Mouse (Mus musculus): ENCODE measurements around the gene Tmem259.

Gene Tmem259

GRCm38 (mm10) chr10:79934794-79935569, 49.1 kb downstream of the Tmem259 start:
- peak; percentile 6 for DNase-seq (ENCODE audit: low read depth)

DNA sequence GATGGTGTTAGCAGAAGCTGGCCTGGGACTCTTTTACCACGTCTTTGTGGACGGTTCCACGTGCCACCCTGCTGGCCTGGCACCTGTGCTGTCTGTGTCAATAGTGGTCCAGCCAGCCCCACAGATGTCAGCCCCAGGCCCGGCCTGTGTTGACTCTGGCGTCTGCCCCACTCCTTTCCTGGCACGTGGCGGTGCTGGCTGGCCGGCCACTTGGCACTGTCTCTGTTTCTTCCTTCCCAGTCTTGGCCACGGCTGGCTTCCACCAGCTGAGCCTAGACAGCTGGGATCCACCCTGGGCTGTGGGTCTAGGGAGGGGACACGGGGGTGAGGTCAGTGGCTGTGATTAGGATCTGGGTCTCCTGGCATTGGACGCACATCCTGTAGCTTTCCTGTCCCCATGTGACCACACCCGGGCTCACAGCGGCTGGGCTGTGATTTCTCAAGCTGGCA, 49.8 kb downstream of the Tmem259 start:
- no peak for DNase-seq (ENCODE audit: low read depth)

DNA sequence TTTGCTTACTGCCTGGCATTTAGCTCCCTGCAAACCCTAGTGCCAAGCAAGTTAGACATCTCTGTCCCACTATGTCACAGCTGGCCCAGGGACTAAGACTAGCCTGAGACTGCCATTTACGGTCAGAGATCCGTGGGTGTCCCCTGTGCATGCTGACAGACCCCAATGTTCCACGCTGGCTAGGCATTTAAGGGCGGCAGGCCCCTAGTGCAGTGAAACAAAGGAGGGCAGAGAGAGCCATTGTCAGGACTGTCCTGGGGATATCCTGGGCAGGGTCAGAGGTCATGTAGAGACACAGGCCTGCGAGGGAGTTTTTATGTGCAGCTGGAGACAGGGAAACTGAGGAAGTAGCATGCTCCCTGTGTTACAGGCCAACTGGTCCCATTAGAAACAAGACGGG, 50.3 kb downstream of the Tmem259 start:
- no peak for DNase-seq (ENCODE audit: low read depth)

DNA sequence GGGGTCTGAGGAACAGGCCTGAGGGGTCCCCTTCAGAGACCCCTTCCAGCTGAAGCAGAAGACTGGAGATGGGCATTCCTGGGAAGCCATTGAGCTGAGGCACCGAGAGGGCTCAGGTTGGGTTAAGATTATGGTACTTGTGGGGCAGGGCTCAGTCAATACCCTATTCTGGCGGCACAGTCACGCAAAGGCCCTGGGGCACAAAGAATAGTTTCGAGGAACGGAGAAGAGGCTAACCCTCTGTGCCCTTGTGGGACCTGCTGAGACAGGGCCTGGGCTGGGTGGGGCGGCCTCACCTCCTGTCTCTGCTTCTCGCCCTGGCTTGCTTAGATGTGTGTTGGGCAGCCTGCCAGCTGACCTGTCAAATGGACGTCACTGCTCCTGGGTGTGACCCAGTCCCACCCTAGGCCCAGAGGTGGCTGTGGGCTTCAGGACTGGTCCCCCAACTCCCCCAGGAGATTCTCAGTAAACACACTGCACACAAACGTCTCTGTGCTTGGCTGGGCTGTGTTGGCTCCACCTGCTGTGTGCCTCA, 50.9 kb downstream of the Tmem259 start:
- DNase-seq (ENCODE audit: low read depth): no peak

GRCm38 (mm10) chr10:79932736-79933135, 51.4 kb downstream of the Tmem259 start:
- DNase-seq (ENCODE audit: low read depth): no peak

DNA sequence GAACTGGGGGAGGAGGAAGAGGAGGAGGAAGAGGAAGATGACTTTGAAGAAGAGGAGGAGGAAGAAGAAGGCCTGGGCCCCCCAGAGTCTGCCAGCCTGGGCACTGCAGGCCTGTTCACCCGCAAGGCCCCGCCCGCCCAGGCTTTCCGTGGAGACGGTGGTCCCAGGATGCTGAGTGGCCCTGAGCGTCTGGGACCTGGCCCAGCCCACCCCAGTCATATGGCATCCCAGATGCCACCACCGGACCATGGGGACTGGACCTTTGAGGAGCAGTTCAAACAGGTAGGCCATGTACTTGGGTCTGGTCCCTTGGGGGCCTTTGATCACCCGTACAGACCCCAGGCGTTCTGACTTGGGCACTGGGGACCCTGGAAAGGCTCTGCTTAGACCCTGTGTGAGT, 52.3 kb downstream of the Tmem259 start:
- DNase-seq (ENCODE audit: low read depth): no peak

- DNase-seq (ENCODE audit: low read depth): no peak
These were observed 53.3 kb downstream of the Tmem259 start for GRCm38 (mm10) chr10:79930826-79931186.

GRCm38 (mm10) chr10:79929967-79930825, 53.9 kb downstream of the Tmem259 start:
- DNase-seq (ENCODE audit: low read depth): peak; percentile 10

DNA sequence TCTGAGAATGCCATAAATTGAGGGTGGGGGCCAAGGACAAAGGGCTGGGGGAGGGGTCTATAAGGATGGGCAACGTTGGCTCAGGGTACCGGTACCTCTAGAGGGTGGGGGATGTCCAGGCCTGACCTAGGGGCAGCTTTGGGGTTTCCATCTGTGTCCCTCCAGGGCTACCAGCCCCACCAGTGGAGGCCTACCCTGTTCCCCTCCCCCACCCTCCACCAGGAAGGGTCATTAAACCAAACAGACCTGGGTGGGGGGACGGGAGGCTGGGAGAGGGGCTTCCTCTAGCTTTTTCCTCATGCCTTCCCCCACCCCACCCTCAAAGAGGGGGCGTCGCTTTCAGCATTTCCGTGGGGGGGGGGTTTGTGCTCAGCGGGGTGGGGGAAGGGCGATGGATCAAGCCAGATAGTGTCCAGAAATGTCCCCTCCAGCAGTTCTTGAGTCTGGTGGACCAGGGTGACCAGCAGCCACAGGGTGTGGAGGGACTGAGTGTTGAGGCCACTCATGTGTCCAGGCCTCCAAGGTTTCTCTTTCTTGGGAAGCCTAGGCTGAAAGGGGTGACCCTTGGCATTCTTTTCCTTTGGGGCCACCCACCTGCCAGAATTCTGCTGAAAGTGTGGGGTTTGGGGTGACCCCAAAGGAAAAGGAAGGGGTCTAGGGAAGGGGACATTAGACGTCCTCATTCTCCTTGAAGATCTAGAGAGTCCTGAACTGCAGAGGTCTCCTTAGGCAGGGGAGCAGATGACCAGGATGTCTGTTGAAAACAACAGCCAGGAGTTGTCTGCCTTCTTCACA, 55.0 kb downstream of the Tmem259 start:
- peak; percentile 10 for DNase-seq (ENCODE audit: low read depth)

- peak; percentile 60 for DNase-seq (ENCODE audit: low read depth)
These were observed 56.0 kb downstream of the Tmem259 start for GRCm38 (mm10) chr10:79928030-79928694.

GRCm38 (mm10) chr10:79927324-79928029, 56.7 kb downstream of the Tmem259 start:
- peak; percentile 76 for DNase-seq (ENCODE audit: low read depth)

GRCm38 (mm10) chr10:79926491-79927323, 57.4 kb downstream of the Tmem259 start, which contains the start of gene Arid3a:
TSS of gene Arid3a (plus strand) at chr10:79927043.
- DNase-seq (ENCODE audit: low read depth): peak; percentile 95

- peak; percentile 71 for DNase-seq (ENCODE audit: low read depth)
These were observed 58.2 kb downstream of the Tmem259 start for GRCm38 (mm10) chr10:79925785-79926490.

- DNase-seq (ENCODE audit: low read depth): peak; percentile 97
These were observed 58.9 kb downstream of the Tmem259 start for GRCm38 (mm10) chr10:79924998-79925784.
